Mouse (Mus musculus) T-helper 17 cell (primary cell): Measurements from ENCODE around the gene 4933405O20Rik.

Experiments
- in situ Hi-C, 2 experiments: fragments of 300-600 bp; cut with MboI, MseI; formaldehyde crosslinking; loops; 1 replicate in 1 of 2; 2 replicates in 1 of 2; pipeline ENCODE4 v1.15.1; 2025; ENCODE audit warnings: high pct_unique_total_duplicates in 2 of 2

Gene 4933405O20Rik

DNA sequence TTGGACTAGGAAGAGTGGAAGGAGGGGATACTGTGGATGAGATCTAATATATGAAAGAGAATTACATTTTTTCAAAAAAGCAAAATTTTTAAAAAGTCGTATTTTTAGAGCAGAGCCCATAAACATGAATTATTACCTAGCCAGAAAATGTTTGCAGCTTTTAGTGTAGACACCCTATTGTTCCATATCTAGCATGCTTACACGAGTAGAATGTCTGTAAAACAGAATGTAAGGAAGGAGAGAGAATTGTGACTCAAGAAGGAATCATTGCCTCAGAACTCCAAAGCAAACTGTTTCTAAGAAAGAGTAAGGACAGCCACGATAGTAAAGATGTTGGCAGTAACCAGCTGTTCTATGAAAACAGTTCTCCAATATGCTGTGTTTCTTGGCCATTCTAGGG, at the start of gene 4933405O20Rik:
Gene 4933405O20Rik, plus strand, starts transcription at position 301 of the 400 bp plus-strand sequence.
- in situ Hi-C loops: no loop called here

DNA sequence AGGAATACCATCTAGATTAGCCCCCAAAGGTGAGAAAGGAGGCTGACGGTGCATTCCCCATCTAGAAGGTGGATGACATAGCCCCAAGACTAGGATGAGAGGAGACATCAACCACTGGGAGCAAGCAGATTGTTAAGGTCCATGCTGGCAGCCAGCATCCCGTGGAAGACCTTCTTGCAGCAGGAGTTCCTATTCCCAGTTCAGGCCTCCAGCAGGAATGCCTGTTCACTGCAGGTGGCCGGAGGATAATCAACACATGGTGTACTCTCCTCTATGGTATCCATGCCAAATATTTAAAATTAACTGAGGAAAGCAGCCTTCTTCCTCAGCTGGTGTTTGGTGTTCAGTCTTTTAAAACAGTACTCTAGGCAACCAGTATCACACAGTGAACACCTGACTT, 49.4 kb upstream of the 4933405O20Rik start:
- in situ Hi-C loops: no loop called here

DNA sequence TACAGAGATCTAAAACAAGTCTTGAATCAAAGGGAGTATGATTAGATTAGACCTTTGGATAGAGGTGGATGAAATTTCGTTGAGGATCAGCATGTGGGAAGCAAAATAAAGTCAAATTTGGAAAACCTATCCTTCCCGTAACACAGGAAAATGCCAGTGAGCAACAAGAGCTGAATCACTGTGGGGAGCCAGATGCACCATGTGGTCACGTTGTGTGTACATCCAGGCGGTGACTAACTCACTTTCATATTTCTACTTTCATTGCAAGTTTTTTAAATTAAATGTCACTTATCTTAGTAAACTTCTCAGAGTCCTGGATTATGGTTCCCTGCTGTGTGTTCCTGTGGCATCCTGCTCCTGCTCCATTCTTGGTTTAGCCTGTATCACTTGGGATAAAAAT, 47.6 kb upstream of the 4933405O20Rik start:
- in situ Hi-C loops: no loop called here

DNA sequence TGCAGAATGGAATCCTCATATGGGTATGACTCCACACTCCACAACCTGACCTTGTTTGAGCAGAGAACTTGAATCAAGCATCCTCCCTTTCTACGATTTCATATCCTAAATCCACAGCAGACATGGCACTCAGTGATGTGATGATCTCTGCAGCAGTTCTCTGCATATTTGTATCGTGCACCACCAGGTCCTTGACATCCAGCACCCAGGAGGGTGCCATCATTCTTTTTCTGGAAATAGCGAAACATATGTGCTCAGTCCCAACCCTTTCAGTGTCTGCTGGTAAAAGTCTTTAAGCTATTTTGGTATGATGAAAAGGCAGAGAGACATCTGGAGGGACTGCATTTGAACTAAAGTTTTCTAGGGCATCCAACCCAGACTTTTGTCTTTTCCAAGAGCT, 36.3 kb upstream of the 4933405O20Rik start:
- in situ Hi-C loops: no loop called here

DNA sequence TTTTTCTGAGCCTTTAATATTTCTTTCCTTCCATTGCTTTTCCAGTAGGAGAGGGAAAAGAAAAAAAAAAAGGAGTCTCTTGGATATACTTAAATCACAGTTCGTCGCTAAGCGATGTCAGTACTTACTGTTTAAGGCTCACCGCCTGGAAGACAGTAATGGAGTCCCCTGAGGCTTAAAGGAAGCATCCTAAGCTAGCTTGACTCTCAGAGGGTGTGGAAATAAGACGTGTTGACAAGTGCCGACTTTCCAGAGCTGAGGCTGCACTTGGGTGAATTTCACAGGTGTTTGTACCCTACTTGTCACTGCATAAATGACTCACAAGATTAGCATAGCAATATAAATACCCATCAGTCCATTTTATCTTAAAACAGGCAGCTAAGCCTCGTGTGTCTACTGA, 25.1 kb upstream of the 4933405O20Rik start:
- in situ Hi-C loops: no loop called here

DNA sequence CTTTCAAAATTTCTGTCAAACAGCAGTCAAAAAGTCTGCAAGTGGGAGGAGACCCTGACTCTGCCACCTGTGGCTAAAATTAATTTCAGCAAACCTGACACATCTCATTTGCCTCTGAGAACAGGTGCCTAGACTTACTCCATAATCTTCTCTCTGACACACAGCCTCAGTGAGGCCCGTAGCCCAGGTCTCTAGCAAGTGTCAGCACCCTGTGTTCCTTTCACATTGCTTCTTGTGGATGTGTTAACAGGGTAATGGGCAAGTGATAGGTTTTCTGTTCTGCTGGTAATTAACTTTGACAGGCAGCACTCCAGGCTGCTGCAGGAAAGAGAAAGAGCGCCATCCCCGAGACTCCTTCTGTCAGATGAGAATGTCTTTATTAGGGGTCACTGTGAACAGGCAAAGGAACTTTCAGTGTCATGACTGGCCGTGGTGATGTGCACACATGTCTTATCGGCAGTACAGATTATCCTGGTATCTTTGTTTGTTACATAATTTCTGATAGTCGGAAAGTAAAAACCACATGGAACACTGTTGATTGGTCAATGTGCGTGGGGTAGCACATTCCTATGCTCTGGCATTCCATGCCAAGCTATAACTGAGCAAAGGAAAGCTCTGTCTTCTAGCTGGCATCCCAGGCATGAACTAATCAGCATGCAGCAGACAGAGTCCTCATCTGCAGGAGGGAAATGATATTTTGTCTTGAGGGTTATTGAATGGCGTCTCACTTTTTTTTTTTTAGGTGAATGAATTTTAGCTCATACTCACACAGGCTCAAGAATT, 10.2 kb upstream of the 4933405O20Rik start:
- in situ Hi-C loops: no loop called here

DNA sequence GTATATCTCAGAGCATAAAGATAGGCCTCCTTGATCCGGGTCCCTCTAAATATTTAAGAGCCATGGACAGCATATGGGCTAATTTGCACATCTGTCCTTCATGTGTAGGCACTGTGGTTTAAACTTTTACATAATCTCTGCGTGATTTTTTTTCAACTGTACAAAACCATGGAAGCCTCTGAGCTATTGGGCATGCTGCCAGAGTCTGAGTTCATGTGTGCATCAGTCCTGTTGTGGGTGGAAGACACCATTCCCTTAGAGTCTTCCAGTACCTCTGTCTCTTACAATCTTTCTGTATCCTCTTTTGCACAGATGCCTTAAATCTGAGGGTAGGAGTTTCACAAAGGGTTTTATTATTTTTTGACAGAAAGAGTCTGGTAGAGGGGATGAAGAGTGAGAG, 15.1 kb downstream of the 4933405O20Rik start:
- in situ Hi-C loops: no loop called here

DNA sequence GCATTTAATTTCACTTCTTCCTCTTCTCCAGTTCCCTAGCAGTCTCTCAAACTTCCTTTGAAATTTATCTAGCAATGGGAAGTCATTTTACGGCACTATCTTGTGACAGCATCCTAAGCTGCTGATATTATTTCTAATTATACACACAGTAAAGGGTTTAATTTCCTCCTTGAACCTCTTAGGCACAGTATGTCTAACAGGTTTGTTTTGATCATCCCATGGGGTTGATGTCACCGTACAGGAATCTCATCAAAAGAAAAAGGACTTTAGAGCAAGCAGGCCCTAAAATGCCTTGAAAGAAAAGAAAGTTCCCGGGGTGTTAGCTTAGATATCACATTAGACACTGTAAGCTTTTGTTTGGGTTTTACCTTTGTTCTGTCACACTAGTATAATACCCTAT, 30.2 kb downstream of the 4933405O20Rik start:
- in situ Hi-C loops: no loop called here

DNA sequence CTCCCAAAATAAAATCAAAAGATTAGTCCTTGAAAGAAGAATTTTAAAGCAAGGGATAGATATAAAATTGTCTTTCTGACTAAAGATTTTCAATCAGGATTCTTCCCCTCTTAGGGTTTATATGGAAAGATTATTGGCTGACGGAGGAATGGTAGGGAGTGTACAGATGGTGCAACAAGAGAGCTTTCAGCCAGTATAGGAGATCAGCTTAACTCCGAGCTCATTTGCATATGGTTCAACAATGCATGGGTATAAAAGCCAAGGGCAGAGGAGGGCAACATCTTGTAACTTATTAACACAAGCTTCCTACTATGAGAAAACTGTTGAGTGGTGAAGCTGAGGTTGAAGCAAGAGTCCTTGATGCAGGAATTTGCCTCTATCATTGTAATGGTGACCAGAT, 34.2 kb downstream of the 4933405O20Rik start:
- in situ Hi-C loops: no loop called here
